Mouse (Mus musculus): ENCODE data around the gene Tulp4.

DNA sequence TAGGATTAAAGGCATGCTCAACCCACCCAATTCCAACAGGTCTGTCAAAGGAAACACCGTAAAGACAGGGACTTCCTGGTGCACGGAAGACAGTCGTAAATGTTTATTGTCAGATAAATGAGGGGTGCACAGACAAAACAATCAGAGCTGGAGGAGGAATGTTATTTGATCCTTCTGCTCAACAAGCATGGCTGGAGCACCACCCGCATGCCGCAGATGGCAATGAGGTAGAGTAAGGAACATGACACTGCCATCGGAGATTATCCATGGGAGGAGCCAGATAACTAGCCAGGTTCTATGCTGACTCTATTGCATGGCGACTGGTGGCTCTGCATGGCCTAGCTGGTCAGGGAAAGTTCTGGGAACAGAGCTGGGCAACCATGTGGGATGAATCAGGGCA is 32.8 kb upstream of the Tulp4 start:
- TF ChIP-seq CTCF (IDR thresholded peaks at IDR 0.05; ENCODE audit: insufficient read depth, low read depth, low read length) (no peak), POLR2A (IDR thresholded peaks at IDR 0.05; ENCODE audit: insufficient read depth, low read depth, low read length) (no peak)
